19 mouse cellular contexts compared by ENCODE assay signal in the genomic region with DNA sequence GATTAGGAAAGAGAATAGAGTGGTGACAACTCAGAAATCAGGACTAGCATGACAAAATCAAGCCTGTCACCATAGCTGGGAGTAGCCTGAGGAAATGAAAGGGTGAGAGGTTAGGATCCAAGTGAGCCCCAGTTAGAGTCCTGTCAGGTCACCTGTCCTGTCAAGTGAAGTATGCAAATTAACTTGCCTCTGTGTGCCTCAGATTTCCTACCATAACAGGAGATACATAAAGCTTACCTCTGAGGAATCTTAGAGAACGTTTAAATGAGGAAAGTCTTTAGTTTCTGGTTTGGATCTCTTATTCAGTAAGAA.
DNase-seq lines count a peak whose midpoint lies in the region; ATAC-seq and TF ChIP-seq lines count a peak whose summit lies in the region.
"Had no signal": no experiment of that assay in that cellular context is flagged by ENCODE, and none has a peak within 500 bp of the region (broad histone marks: within the 10 kb centered on the region; RNA-seq: fewer than 3 reads in every experiment).

No protein-coding gene starts in this region.

- peak overlapping the region; percentile 35 for H3K4me2 ChIP-seq in heart, embryonic 12.5 days
- H3K4me2 ChIP-seq in neural tube, embryonic 13.5 days, result no peak overlapping the region
- H3K4me2 ChIP-seq in hindbrain, postnatal 0 days (ENCODE audit: low read depth, low read length), result peak overlapping the region; percentile 43
- peak overlapping the region; percentile 30 for H3K4me2 ChIP-seq in neural tube, embryonic 15.5 days

- H3K27ac ChIP-seq in heart, embryonic 12.5 days (ENCODE audit: poor library complexity, severe bottlenecking), result no peak overlapping the region
- H3K27ac ChIP-seq in neural tube, embryonic 13.5 days (replicated peaks), result peak overlapping the region; percentile 47; the same call in 1 of the 2 replicates
- no peak overlapping the region for H3K27ac ChIP-seq in hindbrain, postnatal 0 days
- 0 out of 2 replicates have a peak overlapping the region, but pooled peaks have one; percentile 37 for H3K27ac ChIP-seq in neural tube, embryonic 15.5 days (replicated peaks)
- H3K27ac ChIP-seq: left cerebral cortex, adult 2 months; liver, embryonic 14.5 days had no signal

- no peaks in the 10 kb centered on the region for H3K9me3 ChIP-seq in heart, embryonic 12.5 days (replicated peaks)
- H3K9me3 ChIP-seq in neural tube, embryonic 13.5 days, result no peaks in the 10 kb centered on the region
- H3K9me3 ChIP-seq in hindbrain, postnatal 0 days (ENCODE audit: low read length), result no peaks in the 10 kb centered on the region
- no peaks in the 10 kb centered on the region for H3K9me3 ChIP-seq in neural tube, embryonic 15.5 days (replicated peaks)

- no peak for TF ChIP-seq CTCF in hindbrain, postnatal 0 days (IDR thresholded peaks at IDR 0.05; ENCODE audit: low read depth)

- 55% methylated on average over 1 of the region's 1 CpGs for WGBS in heart, embryonic 12.5 days
- 56% methylated on average over 1 of the region's 1 CpGs for WGBS in neural tube, embryonic 13.5 days
- WGBS in hindbrain, postnatal 0 days, result 44% methylated on average over 1 of the region's 1 CpGs
- WGBS in neural tube, embryonic 15.5 days, result 57% methylated on average over 1 of the region's 1 CpGs

- H3K4me1 ChIP-seq in heart, embryonic 12.5 days (replicated peaks), result no peaks in the 10 kb centered on the region
- peaks cover 12% of the 10 kb centered on the region for H3K4me1 ChIP-seq in neural tube, embryonic 13.5 days (replicated peaks)
- H3K4me1 ChIP-seq in hindbrain, postnatal 0 days (ENCODE audit: insufficient read depth, low read length), result 0 out of 2 replicates have a peak, but pooled peaks cover 4% of the 10 kb centered on the region
- H3K4me1 ChIP-seq in neural tube, embryonic 15.5 days, result peaks cover 11% of the 10 kb centered on the region

- no peaks in the 10 kb centered on the region for H3K27me3 ChIP-seq in heart, embryonic 12.5 days (replicated peaks)
- H3K27me3 ChIP-seq in neural tube, embryonic 13.5 days, result no peaks in the 10 kb centered on the region
- H3K27me3 ChIP-seq in hindbrain, postnatal 0 days (ENCODE audit: insufficient read depth, low read length), result no peaks in the 10 kb centered on the region
- no peaks in the 10 kb centered on the region for H3K27me3 ChIP-seq in neural tube, embryonic 15.5 days (replicated peaks)
- H3K27me3 ChIP-seq: CH12.LX had no signal

- H3K9ac ChIP-seq in heart, embryonic 12.5 days, result no peak overlapping the region
- H3K9ac ChIP-seq in neural tube, embryonic 13.5 days, result no peak overlapping the region
- H3K9ac ChIP-seq in hindbrain, postnatal 0 days (replicated peaks; ENCODE audit: low read length), result no peak overlapping the region
- no peak overlapping the region for H3K9ac ChIP-seq in neural tube, embryonic 15.5 days (replicated peaks)
- H3K9ac ChIP-seq: liver, embryonic 14.5 days had no signal

- DNase-seq in heart, postnatal 4 days, result no peak
- DNase-seq in neural tube, embryonic 10.5 days (ENCODE audit: extremely low spot score, low spot score), result no peak
- DNase-seq in hindbrain, postnatal 0 days (ENCODE audit: low spot score), result no peak
- no peak for DNase-seq in gastrocnemius, postnatal 10 days
- DNase-seq in urinary bladder, postnatal 10 days (ENCODE audit: low spot score), result no peak
- DNase-seq: adrenal gland, adult 2 months; kidney, adult 11 months; kidney, postnatal 10 days; lung, postnatal 10 days; spleen, adult 18-20 months; thymus, adult 18-20 months had no signal

- H3K4me3 ChIP-seq in heart, embryonic 12.5 days, result no peak overlapping the region
- no peak overlapping the region for H3K4me3 ChIP-seq in neural tube, embryonic 13.5 days
- H3K4me3 ChIP-seq in hindbrain, postnatal 0 days (ENCODE audit: low read length), result no peak overlapping the region
- H3K4me3 ChIP-seq in neural tube, embryonic 15.5 days (replicated peaks), result no peak overlapping the region
- H3K4me3 ChIP-seq: erythroblast, embryonic 14.5 days; left cerebral cortex, adult 2 months; myocyte had no signal

- no peak for ATAC-seq in heart, embryonic 12.5 days (ENCODE audit: insufficient number of reproducible peaks, low FRiP score)
- ATAC-seq in neural tube, embryonic 13.5 days (ENCODE audit: low read depth), result no peak
- ATAC-seq in hindbrain, postnatal 0 days, result no peak
- ATAC-seq in neural tube, embryonic 15.5 days (ENCODE audit: low FRiP score), result no peak

- H3K36me3 ChIP-seq in heart, embryonic 12.5 days, result no peaks in the 10 kb centered on the region
- no peaks in the 10 kb centered on the region for H3K36me3 ChIP-seq in neural tube, embryonic 13.5 days
- H3K36me3 ChIP-seq in hindbrain, postnatal 0 days (ENCODE audit: insufficient read depth, low read length), result no peaks in the 10 kb centered on the region
- no peaks in the 10 kb centered on the region for H3K36me3 ChIP-seq in neural tube, embryonic 15.5 days

Comparison
In these comparisons a context has a peak if more than half of its experiments do, and no peak if none do; other contexts are left out.
1. H3K27ac ChIP-seq: peak in neural tube, embryonic 13.5 days (single experiment) and neural tube, embryonic 15.5 days (single experiment); none in heart, embryonic 12.5 days (single experiment) and hindbrain, postnatal 0 days (single experiment).